Mouse (Mus musculus): Measurements from ENCODE around the gene Stk24.

DNA sequence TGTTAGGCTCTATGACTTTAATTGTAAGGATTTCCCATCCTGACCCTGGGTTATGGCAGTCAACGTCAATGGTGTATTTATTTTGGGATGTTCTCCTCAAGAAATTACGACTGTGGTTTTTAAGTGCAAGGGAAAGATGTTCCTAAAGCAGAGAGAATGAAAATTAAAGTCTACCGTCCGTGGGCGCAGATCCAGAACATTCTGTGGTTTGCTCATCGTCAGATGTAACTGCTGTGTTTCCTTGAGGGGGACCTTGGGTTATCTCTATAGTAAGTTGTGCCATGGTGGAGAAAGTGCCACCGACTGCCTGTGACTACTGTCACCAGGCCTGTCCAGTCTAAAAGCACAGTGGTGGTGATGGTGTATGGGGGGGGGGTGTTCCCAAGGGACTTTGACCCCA is 122.9 kb downstream of the Stk24 start:
- TF ChIP-seq GATA1 (IDR thresholded peaks at IDR 0.05; ENCODE audit: low read length): no peak
- TF ChIP-seq TAL1 (IDR thresholded peaks at IDR 0.05; ENCODE audit: low read length): no peak
